Mouse (Mus musculus): ENCODE measurements around the gene Mstn.

The Mstn gene

DNA sequence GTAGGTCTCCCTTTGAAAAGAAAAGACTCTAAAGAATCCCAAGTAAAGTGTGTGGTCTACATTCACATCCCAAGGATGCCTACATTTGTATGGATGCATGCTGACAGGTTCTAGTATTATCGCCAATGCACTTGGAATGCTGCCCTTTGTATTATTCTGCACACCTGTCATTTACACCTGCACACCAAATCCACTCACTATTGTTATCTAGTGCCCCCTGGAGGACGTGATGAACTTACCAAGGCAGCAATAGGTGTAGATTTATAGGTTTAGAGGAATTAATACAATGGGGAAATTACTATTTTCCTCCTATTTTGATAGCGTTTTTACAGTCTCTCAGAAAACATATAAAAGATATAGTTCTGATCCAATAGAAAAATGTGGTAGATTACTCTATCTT, 31.7 kb downstream of the Mstn start:
- no peak for DNase-seq (ENCODE audit: low read depth, low spot score)

DNA sequence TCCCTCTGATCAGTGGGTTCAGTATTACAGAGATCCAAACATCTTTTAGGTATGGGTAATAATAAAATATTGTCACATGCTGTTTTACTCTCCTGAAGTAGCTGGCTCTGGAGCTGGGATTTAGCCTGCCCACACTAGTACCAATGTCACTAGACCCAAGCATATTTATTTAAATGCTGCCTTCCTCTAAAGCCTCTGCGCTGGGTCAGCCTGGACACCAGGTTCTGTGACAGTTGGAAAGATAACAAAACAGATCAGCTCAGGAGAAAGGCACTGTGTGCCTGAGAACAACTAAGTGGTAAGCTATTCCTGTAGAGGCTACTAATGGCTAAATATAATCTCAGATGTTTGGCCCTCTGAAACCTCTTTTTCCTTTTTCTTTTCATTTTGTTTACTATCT, 49.1 kb downstream of the Mstn start:
- no peak for DNase-seq (ENCODE audit: low read depth, low spot score)

Measured in telencephalon, adult 2 months (tissue).